Mouse (Mus musculus) spleen, adult 2 months (tissue): ENCODE data around the gene Dgcr6.

ENCODE experiments used
- CTCF ChIP-seq: fragments of 200-500 bp; IDR thresholded peaks from 2 replicates; pipeline ENCODE4 v1.5.1; 2011; ENCODE audit warnings: mild to moderate bottlenecking, inconsistent platforms; ENCODE audit not compliant: insufficient read depth, insufficient read length, insufficient replicate concordance; ENCODE audit errors: extremely low read depth
- POLR2A ChIP-seq: fragments of 200-500 bp; IDR thresholded peaks from 2 replicates; pipeline ENCODE4 v1.6.1; 2011; ENCODE audit warnings: low read depth, low read length, inconsistent platforms

- TF ChIP-seq POLR2A (no peak), CTCF (no peak)
These were observed 43.7 kb downstream of the Dgcr6 start for GRCm38 (mm10) chr16:18096348-18096747.
